Mouse (Mus musculus) kidney, adult 8-10 months (tissue): ENCODE data around the gene Inka1.
"Not testable (repeated sequence)": the region's sequence is repeated elsewhere in the genome, so short reads cannot be mapped to it uniquely, and the experiment has no call there.

ENCODE experiments used
- DNase-seq, 2 experiments: peaks; one replicate each; pipeline ENCODE4 v3.0.0; 2022

Inka1 gene

GRCm38 (mm10) chr9:107985131-107986119 is at the start of gene Inka1:
TSS of gene Inka1 (minus strand) at chr9:107985879.
- peak; percentile 75 to 84 for DNase-seq

GRCm38 (mm10) chr9:108032126-108032525 is 46.4 kb upstream of the Inka1 start:
- no peak for DNase-seq

GRCm38 (mm10) chr9:108027867-108028266 is 42.2 kb upstream of the Inka1 start:
- DNase-seq = no peak

GRCm38 (mm10) chr9:108026584-108026983 is 40.9 kb upstream of the Inka1 start:
- no peak for DNase-seq

GRCm38 (mm10) chr9:108023216-108023615 is 37.5 kb upstream of the Inka1 start:
- no peak for DNase-seq

GRCm38 (mm10) chr9:108020741-108021140 is 35.1 kb upstream of the Inka1 start:
- no peak for DNase-seq

GRCm38 (mm10) chr9:108017127-108017526 is 31.4 kb upstream of the Inka1 start:
- no peak for DNase-seq

GRCm38 (mm10) chr9:108013577-108013976 is 27.9 kb upstream of the Inka1 start:
- not testable (repeated sequence) for DNase-seq

GRCm38 (mm10) chr9:108010385-108010784 is 24.7 kb upstream of the Inka1 start:
- no peak for DNase-seq

- DNase-seq = no peak
Observed at GRCm38 (mm10) chr9:108008041-108008440, 22.4 kb upstream of the Inka1 start.

GRCm38 (mm10) chr9:108003531-108003890 is 17.8 kb upstream of the Inka1 start:
- no peak for DNase-seq

GRCm38 (mm10) chr9:108002778-108003530 is 17.3 kb upstream of the Inka1 start:
- no peak for DNase-seq

- DNase-seq = peak; percentile 100
Observed at GRCm38 (mm10) chr9:108001922-108002770, 16.5 kb upstream of the Inka1 start, which contains the start of gene Ip6k1. TSS of gene Ip6k1 (plus strand) at chr9:108002501.

GRCm38 (mm10) chr9:107996049-107996448 is 10.4 kb upstream of the Inka1 start, which contains the start of gene Gm20662:
TSS of gene Gm20662 (plus strand) at chr9:107996349.
- DNase-seq = no peak

- no peak for DNase-seq
Observed at GRCm38 (mm10) chr9:107995513-107995912, 9.8 kb upstream of the Inka1 start.

GRCm38 (mm10) chr9:107994464-107994863 is 8.8 kb upstream of the Inka1 start:
- DNase-seq = no peak

- no peak for DNase-seq
Observed at GRCm38 (mm10) chr9:107993013-107993412, 7.3 kb upstream of the Inka1 start.

GRCm38 (mm10) chr9:107992197-107992596 is 6.5 kb upstream of the Inka1 start, which contains the start of gene Cdhr4:
TSS of gene Cdhr4 (plus strand) at chr9:107992497.
- DNase-seq = no peak

- DNase-seq = no peak
Observed at GRCm38 (mm10) chr9:107987950-107988349, 2.3 kb upstream of the Inka1 start.

- DNase-seq = peak; percentile 72 to 82
Observed at GRCm38 (mm10) chr9:107986376-107986775, 697 bp upstream of the Inka1 start.

GRCm38 (mm10) chr9:107984754-107985055 is 974 bp downstream of the Inka1 start:
- no peak for DNase-seq

- no peak for DNase-seq
Observed at GRCm38 (mm10) chr9:107984052-107984753, 1.5 kb downstream of the Inka1 start.
